Mouse (Mus musculus): ENCODE measurements around the gene Pik3r2. TPM values are rescaled to one million over a fixed set of nuclear protein-coding genes. Genes with fewer than 3 reads are reported as not detected.

Gene Pik3r2
- total and polyA plus RNA-seq, 2 experiments from 2014 or later, result 32.5 to 36.6 TPM

- Histone ChIP-seq H3K4me1 (ENCODE audit: control insufficient read depth, insufficient read depth) (no peaks in the 10 kb centered on the region), H3K27ac (ENCODE audit: low read depth) (no peak overlapping the region), H3K36me3 (replicated peaks; ENCODE audit: control insufficient read depth, insufficient read depth, low read length) (no peaks in the 10 kb centered on the region), H3K9me3 (replicated peaks; ENCODE audit: control insufficient read depth, low read length) (no peaks in the 10 kb centered on the region), H3K4me3 (ENCODE audit: low read depth, low read length) (no peak overlapping the region), H3K9ac (replicated peaks; ENCODE audit: low read depth, low read length) (no peak overlapping the region), H3K4me2 (ENCODE audit: low read depth, low read length) (no peak overlapping the region), H3K27me3 (ENCODE audit: control insufficient read depth, insufficient read depth, low read length) (0 out of 2 replicates have a peak, but pooled peaks cover 8% of the 10 kb centered on the region)
- peak; percentile 62; the same call in 1 of the 2 replicates for ATAC-seq (ENCODE audit: insufficient read depth, low read depth)
- peak; percentile 43 for DNase-seq (ENCODE audit: low spot score)
- 1% methylated on average over 3 of the region's 3 CpGs for WGBS
- TF ChIP-seq EP300 (IDR thresholded peaks at IDR 0.05; ENCODE audit: low read depth), result no peak
- peak; percentile 96 for TF ChIP-seq CTCF (IDR thresholded peaks at IDR 0.05; ENCODE audit: low read depth)
These were observed 55.8 kb downstream of the Pik3r2 start for GRCm38 (mm10) chr8:70720739-70721138.

GRCm38 (mm10) chr8:70719796-70720270 is 56.7 kb downstream of the Pik3r2 start:
- no peak overlapping the region for H3K9ac ChIP-seq (replicated peaks; ENCODE audit: low read depth, low read length)
- H3K27ac ChIP-seq (ENCODE audit: low read depth), result no peak overlapping the region
- TF ChIP-seq EP300 (IDR thresholded peaks at IDR 0.05; ENCODE audit: low read depth) (no peak), CTCF (IDR thresholded peaks at IDR 0.05; ENCODE audit: low read depth) (no peak)
- 0 out of 2 replicates have a peak, but pooled peaks cover 8% of the 10 kb centered on the region for H3K27me3 ChIP-seq (ENCODE audit: control insufficient read depth, insufficient read depth, low read length)
- DNase-seq (ENCODE audit: low spot score) (no peak), ATAC-seq (ENCODE audit: insufficient read depth, low read depth) (no peak)
- H3K9me3 ChIP-seq (replicated peaks; ENCODE audit: control insufficient read depth, low read length), result no peaks in the 10 kb centered on the region
- 49% methylated on average over 9 of the region's 9 CpGs for WGBS
- H3K4me2 ChIP-seq (ENCODE audit: low read depth, low read length), result no peak overlapping the region
- no peak overlapping the region for H3K4me3 ChIP-seq (ENCODE audit: low read depth, low read length)
- H3K36me3 ChIP-seq (replicated peaks; ENCODE audit: control insufficient read depth, insufficient read depth, low read length), result no peaks in the 10 kb centered on the region
- no peaks in the 10 kb centered on the region for H3K4me1 ChIP-seq (ENCODE audit: control insufficient read depth, insufficient read depth)

GRCm38 (mm10) chr8:70718297-70718696 is 58.2 kb downstream of the Pik3r2 start, which contains the start of gene Gm3336:
TSS of gene Gm3336 (plus strand) at chr8:70718543.
- H3K4me1 ChIP-seq (ENCODE audit: control insufficient read depth, insufficient read depth), result no peaks in the 10 kb centered on the region
- no peak for DNase-seq (ENCODE audit: low spot score)
- H3K9me3 ChIP-seq (replicated peaks; ENCODE audit: control insufficient read depth, low read length), result no peaks in the 10 kb centered on the region
- no peaks in the 10 kb centered on the region for H3K36me3 ChIP-seq (replicated peaks; ENCODE audit: control insufficient read depth, insufficient read depth, low read length)
- H3K27ac ChIP-seq (ENCODE audit: low read depth), result no peak within 1 kb of the TSS
- H3K4me2 ChIP-seq (ENCODE audit: low read depth, low read length), result no peak within 1 kb of the TSS
- no peak within 1 kb of the TSS for H3K9ac ChIP-seq (replicated peaks; ENCODE audit: low read depth, low read length)
- 2% methylated on average over 16 of the region's 19 CpGs for WGBS
- no peak for ATAC-seq (ENCODE audit: insufficient read depth, low read depth)
- H3K27me3 ChIP-seq (ENCODE audit: control insufficient read depth, insufficient read depth, low read length), result 0 out of 2 replicates have a peak, but pooled peaks cover 8% of the 10 kb centered on the region
- TF ChIP-seq EP300 (IDR thresholded peaks at IDR 0.05; ENCODE audit: low read depth) (no peak), CTCF (IDR thresholded peaks at IDR 0.05; ENCODE audit: low read depth) (peak; percentile 69)
- H3K4me3 ChIP-seq (ENCODE audit: low read depth, low read length), result no peak within 1 kb of the TSS

Small RNAs within 50 kb of the gene (microRNA-seq; reads per million reads assigned to microRNA genes)
- gene Mir7240, result not detected

Other genes with a start within 250 kb of the Pik3r2 start
- gene Fkbp8, start 249.0 kb downstream of the Pik3r2 start, total RNA-seq (2014; rRNA removed; ENCODE audit: low replicate concordance), result 422 and 440 TPM in 2 replicates
- gene Fkbp8, start 249.0 kb downstream of the Pik3r2 start, polyA plus RNA-seq (2015; fragmentation: Nextera tagmentation; extraction: Ambion mirVana), result 195 and 200 TPM in 2 replicates
- gene Kxd1, start 248.8 kb downstream of the Pik3r2 start, total RNA-seq (2014; rRNA removed; ENCODE audit: low replicate concordance), result 110 and 120 TPM in 2 replicates
- 93.5 and 96.7 TPM in 2 replicates for gene Kxd1, start 248.8 kb downstream of the Pik3r2 start, polyA plus RNA-seq (2015; fragmentation: Nextera tagmentation; extraction: Ambion mirVana)
- 7.3 and 13.9 TPM in 2 replicates for gene Ell, start 237.3 kb downstream of the Pik3r2 start, total RNA-seq (2014; rRNA removed; ENCODE audit: low replicate concordance)
- 7.9 and 9.1 TPM in 2 replicates for gene Ell, start 237.3 kb downstream of the Pik3r2 start, polyA plus RNA-seq (2015; fragmentation: Nextera tagmentation; extraction: Ambion mirVana)
- 111 and 125 TPM in 2 replicates for gene Isyna1, start 182.3 kb downstream of the Pik3r2 start, total RNA-seq (2014; rRNA removed; ENCODE audit: low replicate concordance)
- gene Isyna1, start 182.3 kb downstream of the Pik3r2 start, polyA plus RNA-seq (2015; fragmentation: Nextera tagmentation; extraction: Ambion mirVana), result 53.3 and 59.6 TPM in 2 replicates
- 107 and 143 TPM in 2 replicates for gene Ssbp4, start 167.8 kb downstream of the Pik3r2 start, total RNA-seq (2014; rRNA removed; ENCODE audit: low replicate concordance)
- 55.6 and 57.3 TPM in 2 replicates for gene Ssbp4, start 167.8 kb downstream of the Pik3r2 start, polyA plus RNA-seq (2015; fragmentation: Nextera tagmentation; extraction: Ambion mirVana)
- 1.5 and 2.2 TPM in 2 replicates for gene Lrrc25, start 160.6 kb downstream of the Pik3r2 start, total RNA-seq (2014; rRNA removed; ENCODE audit: low replicate concordance)
- gene Lrrc25, start 160.6 kb downstream of the Pik3r2 start, polyA plus RNA-seq (2015; fragmentation: Nextera tagmentation; extraction: Ambion mirVana), result 1.3 and 1.6 TPM in 2 replicates
- 0.15 and 5.4 TPM in 2 replicates for gene Gdf15, start 144.3 kb downstream of the Pik3r2 start, total RNA-seq (2014; rRNA removed; ENCODE audit: low replicate concordance)
- 1.4 and 1.7 TPM in 2 replicates for gene Gdf15, start 144.3 kb downstream of the Pik3r2 start, polyA plus RNA-seq (2015; fragmentation: Nextera tagmentation; extraction: Ambion mirVana)
- gene Pgpep1, start 116.3 kb downstream of the Pik3r2 start, total RNA-seq (2014; rRNA removed; ENCODE audit: low replicate concordance), result 18.0 and 36.3 TPM in 2 replicates
- gene Pgpep1, start 116.3 kb downstream of the Pik3r2 start, polyA plus RNA-seq (2015; fragmentation: Nextera tagmentation; extraction: Ambion mirVana), result 26.9 and 29.1 TPM in 2 replicates
- gene Lsm4, start 103.5 kb downstream of the Pik3r2 start, total RNA-seq (2014; rRNA removed; ENCODE audit: low replicate concordance), result 438 and 495 TPM in 2 replicates
- gene Lsm4, start 103.5 kb downstream of the Pik3r2 start, polyA plus RNA-seq (2015; fragmentation: Nextera tagmentation; extraction: Ambion mirVana), result 202 and 205 TPM in 2 replicates
- 322 and 503 TPM in 2 replicates for gene Jund, start 77.8 kb downstream of the Pik3r2 start, total RNA-seq (2014; rRNA removed; ENCODE audit: low replicate concordance)
- 45.9 and 49.5 TPM in 2 replicates for gene Jund, start 77.8 kb downstream of the Pik3r2 start, polyA plus RNA-seq (2015; fragmentation: Nextera tagmentation; extraction: Ambion mirVana)
- not detected in 2 replicates for gene Iqcn, start 73.3 kb downstream of the Pik3r2 start, total RNA-seq (2014; rRNA removed; ENCODE audit: low replicate concordance)
- gene Iqcn, start 73.3 kb downstream of the Pik3r2 start, polyA plus RNA-seq (2015; fragmentation: Nextera tagmentation; extraction: Ambion mirVana), result not detected in 2 replicates
- not detected in 2 replicates for gene Gm3336, start 58.2 kb downstream of the Pik3r2 start, total RNA-seq (2014; rRNA removed; ENCODE audit: low replicate concordance)
- not detected in 2 replicates for gene Gm3336, start 58.2 kb downstream of the Pik3r2 start, polyA plus RNA-seq (2015; fragmentation: Nextera tagmentation; extraction: Ambion mirVana)
- 0.42 and 1.2 TPM in 2 replicates for gene Pde4c, start 53.0 kb downstream of the Pik3r2 start, total RNA-seq (2014; rRNA removed; ENCODE audit: low replicate concordance)
- 0.44 and 0.56 TPM in 2 replicates for gene Pde4c, start 53.0 kb downstream of the Pik3r2 start, polyA plus RNA-seq (2015; fragmentation: Nextera tagmentation; extraction: Ambion mirVana)
- 21.4 and 40.3 TPM in 2 replicates for gene Rab3a, start 22.0 kb downstream of the Pik3r2 start, total RNA-seq (2014; rRNA removed; ENCODE audit: low replicate concordance)
- gene Rab3a, start 22.0 kb downstream of the Pik3r2 start, polyA plus RNA-seq (2015; fragmentation: Nextera tagmentation; extraction: Ambion mirVana), result 32.7 and 32.8 TPM in 2 replicates
- gene Mpv17l2, start 15.8 kb downstream of the Pik3r2 start, total RNA-seq (2014; rRNA removed; ENCODE audit: low replicate concordance), result 26.6 and 56.3 TPM in 2 replicates
- 50.3 and 54.0 TPM in 2 replicates for gene Mpv17l2, start 15.8 kb downstream of the Pik3r2 start, polyA plus RNA-seq (2015; fragmentation: Nextera tagmentation; extraction: Ambion mirVana)
- gene Mast3, start 28.3 kb upstream of the Pik3r2 start, total RNA-seq (2014; rRNA removed; ENCODE audit: low replicate concordance), result 3.0 and 5.6 TPM in 2 replicates
- 2.3 and 3.2 TPM in 2 replicates for gene Mast3, start 28.3 kb upstream of the Pik3r2 start, polyA plus RNA-seq (2015; fragmentation: Nextera tagmentation; extraction: Ambion mirVana)
- 0.08 TPM in 1 of 2 replicates, not detected in the other for gene Il12rb1, start 31.7 kb upstream of the Pik3r2 start, total RNA-seq (2014; rRNA removed; ENCODE audit: low replicate concordance)
- not detected in 2 replicates for gene Il12rb1, start 31.7 kb upstream of the Pik3r2 start, polyA plus RNA-seq (2015; fragmentation: Nextera tagmentation; extraction: Ambion mirVana)
- 4.5 and 38.1 TPM in 2 replicates for gene Arrdc2, start 63.0 kb upstream of the Pik3r2 start, total RNA-seq (2014; rRNA removed; ENCODE audit: low replicate concordance)
- 3.0 and 3.6 TPM in 2 replicates for gene Arrdc2, start 63.0 kb upstream of the Pik3r2 start, polyA plus RNA-seq (2015; fragmentation: Nextera tagmentation; extraction: Ambion mirVana)
- gene Kcnn1, start 86.5 kb upstream of the Pik3r2 start, total RNA-seq (2014; rRNA removed; ENCODE audit: low replicate concordance), result 7.5 and 25.2 TPM in 2 replicates
- 3.4 TPM in 2 replicates for gene Kcnn1, start 86.5 kb upstream of the Pik3r2 start, polyA plus RNA-seq (2015; fragmentation: Nextera tagmentation; extraction: Ambion mirVana)
- 12.6 and 32.0 TPM in 2 replicates for gene Ccdc124, start 97.2 kb upstream of the Pik3r2 start, total RNA-seq (2014; rRNA removed; ENCODE audit: low replicate concordance)
- gene Ccdc124, start 97.2 kb upstream of the Pik3r2 start, polyA plus RNA-seq (2015; fragmentation: Nextera tagmentation; extraction: Ambion mirVana), result 77.9 and 79.5 TPM in 2 replicates
- gene Slc5a5, start 116.0 kb upstream of the Pik3r2 start, total RNA-seq (2014; rRNA removed; ENCODE audit: low replicate concordance), result not detected in 2 replicates
- gene Slc5a5, start 116.0 kb upstream of the Pik3r2 start, polyA plus RNA-seq (2015; fragmentation: Nextera tagmentation; extraction: Ambion mirVana), result 0.05 and 0.10 TPM in 2 replicates
- 2,186 and 2,206 TPM in 2 replicates for gene Rpl18a, start 120.7 kb upstream of the Pik3r2 start, total RNA-seq (2014; rRNA removed; ENCODE audit: low replicate concordance)
- gene Rpl18a, start 120.7 kb upstream of the Pik3r2 start, polyA plus RNA-seq (2015; fragmentation: Nextera tagmentation; extraction: Ambion mirVana), result 2,523 and 2,655 TPM in 2 replicates
- 32.6 and 35.6 TPM in 2 replicates for gene Map1s, start 129.2 kb upstream of the Pik3r2 start, total RNA-seq (2014; rRNA removed; ENCODE audit: low replicate concordance)
- gene Map1s, start 129.2 kb upstream of the Pik3r2 start, polyA plus RNA-seq (2015; fragmentation: Nextera tagmentation; extraction: Ambion mirVana), result 21.4 and 24.9 TPM in 2 replicates

Data from heart, postnatal 0 days (tissue).